Mouse (Mus musculus) testis, adult 2 months (tissue): ENCODE measurements around the gene Apod.

Experiments
- CTCF ChIP-seq: fragments of 200-500 bp; IDR thresholded peaks from 2 replicates; pipeline ENCODE4 v1.5.1; 2012; ENCODE audit warnings: low read depth, mild to moderate bottlenecking, inconsistent platforms, low read length, moderate library complexity; ENCODE audit not compliant: control insufficient read depth, insufficient read depth, insufficient replicate concordance
- POLR2A ChIP-seq: fragments of 200-500 bp; IDR thresholded peaks from 2 replicates; pipeline ENCODE4 v1.6.1; 2012; ENCODE audit warnings: low read depth, mild to moderate bottlenecking, inconsistent platforms, low read length, moderate library complexity; ENCODE audit not compliant: control insufficient read depth

DNA sequence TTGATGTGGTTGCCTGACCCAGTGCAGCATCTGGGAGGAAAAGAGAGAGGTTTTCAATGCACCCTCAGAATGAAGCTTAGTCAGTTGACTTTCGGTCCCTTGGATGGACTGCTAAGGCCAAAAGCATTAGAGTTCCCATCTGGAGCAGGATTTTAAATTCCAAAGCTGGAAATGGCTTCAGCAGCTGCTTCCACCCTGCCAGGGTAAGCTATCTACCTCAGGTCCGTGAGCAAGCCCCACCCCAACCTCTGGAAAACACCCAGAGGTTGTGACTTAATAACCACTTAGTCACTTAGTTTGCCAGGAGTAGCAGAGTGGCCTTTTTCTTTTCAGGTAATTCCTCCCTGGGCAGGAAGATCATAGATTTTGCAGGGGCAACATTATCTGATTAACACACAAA, 36.5 kb downstream of the Apod start:
- no peak for TF ChIP-seq CTCF
- TF ChIP-seq POLR2A, result no peak
